Mouse (Mus musculus): ENCODE data around the gene Slc35a2.

- TF ChIP-seq POLR2A (IDR thresholded peaks at IDR 0.05; ENCODE audit: insufficient read depth, low read depth, low read length), result no peak
- no peak for TF ChIP-seq CTCF (IDR thresholded peaks at IDR 0.05; ENCODE audit: insufficient read depth, low read depth, low read length)
Observed at GRCm38 (mm10) chrX:7879819-7880218, 4.0 kb upstream of the Slc35a2 start.

Data from olfactory bulb, adult 2 months (tissue).